Mouse (Mus musculus): ENCODE results near the gene Reep3. TPM values are rescaled to one million over a fixed set of nuclear protein-coding genes. Genes with fewer than 3 reads are reported as not detected.

The Reep3 gene
- polyA plus RNA-seq, 1 experiment: 13.0 TPM

GRCm38 (mm10) chr10:66969081-66969480 lies 127.7 kb downstream of the Reep3 start:
- Histone ChIP-seq H3K79me2 (ENCODE audit: control insufficient read depth, insufficient read depth) (no peaks in the 10 kb centered on the region), H3ac (ENCODE audit: control insufficient read depth, insufficient read length) (no peak overlapping the region), H3K36me3 (ENCODE audit: control insufficient read depth, insufficient read depth) (no peaks in the 10 kb centered on the region), H3K4me2 (ENCODE audit: low read depth) (no peak overlapping the region), H3K4me3 (no peak overlapping the region), H3K27me3 (ENCODE audit: control insufficient read depth, insufficient read depth, insufficient read length) (no peaks in the 10 kb centered on the region)
- TF ChIP-seq MYOD1 (IDR thresholded peaks at IDR 0.05; ENCODE audit: control insufficient read depth in 1 of 3, insufficient read length in 2 of 3, low read depth in 2 of 3): no peak

- no peak overlapping the region for H3K4me3 ChIP-seq
- no peaks in the 10 kb centered on the region for H3K36me3 ChIP-seq (ENCODE audit: control insufficient read depth, insufficient read depth)
- TF ChIP-seq MYOG (IDR thresholded peaks at IDR 0.05; ENCODE audit: control insufficient read depth in 1 of 3, insufficient read depth in 1 of 3, insufficient read length in 2 of 3, low read depth in 2 of 3) (no peak), POLR2AphosphoS2 (IDR thresholded peaks at IDR 0.05; ENCODE audit: insufficient read length, low read depth) (no peak), MAX (IDR thresholded peaks at IDR 0.05; ENCODE audit: low read depth) (no peak), SRF (IDR thresholded peaks at IDR 0.05; ENCODE audit: control insufficient read depth, insufficient read length, low read depth) (no peak)
- no peak overlapping the region for H3ac ChIP-seq (ENCODE audit: control insufficient read depth, insufficient read length)
- H3K4me2 ChIP-seq (ENCODE audit: low read depth): no peak overlapping the region
- no peaks in the 10 kb centered on the region for H3K27me3 ChIP-seq (ENCODE audit: control insufficient read depth, insufficient read depth, insufficient read length)
- no peaks in the 10 kb centered on the region for H3K79me2 ChIP-seq (ENCODE audit: control insufficient read depth, insufficient read depth)
Measured at GRCm38 (mm10) chr10:66968541-66968940, 128.2 kb downstream of the Reep3 start.

- TF ChIP-seq MAX (IDR thresholded peaks at IDR 0.05; ENCODE audit: low read depth): no peak
- TF ChIP-seq USF1 (IDR thresholded peaks at IDR 0.05; ENCODE audit: low read depth): no peak
- H3K27me3 ChIP-seq (ENCODE audit: control insufficient read depth, insufficient read depth, insufficient read length): no peaks in the 10 kb centered on the region
- H3K36me3 ChIP-seq (ENCODE audit: control insufficient read depth, insufficient read depth): no peaks in the 10 kb centered on the region
- H3K4me3 ChIP-seq: no peak overlapping the region
- no peak overlapping the region for H3ac ChIP-seq (ENCODE audit: control insufficient read depth, insufficient read length)
- no peak overlapping the region for H3K4me2 ChIP-seq (ENCODE audit: low read depth)
- no peaks in the 10 kb centered on the region for H3K79me2 ChIP-seq (ENCODE audit: control insufficient read depth, insufficient read depth)
Measured at GRCm38 (mm10) chr10:66966391-66967109, 130.2 kb downstream of the Reep3 start.

- no peaks in the 10 kb centered on the region for H3K27me3 ChIP-seq (ENCODE audit: control insufficient read depth, insufficient read depth, insufficient read length)
- no peak overlapping the region for H3ac ChIP-seq (ENCODE audit: control insufficient read depth, insufficient read length)
- TF ChIP-seq MYOG (IDR thresholded peaks at IDR 0.05; ENCODE audit: control insufficient read depth in 1 of 3, insufficient read depth in 1 of 3, insufficient read length in 2 of 3, low read depth in 2 of 3) (peak in 2 of 3 experiments; percentile 39 to 69), CEBPB (IDR thresholded peaks at IDR 0.05; ENCODE audit: insufficient read depth, poor library complexity, severe bottlenecking) (no peak), MYOD1 (IDR thresholded peaks at IDR 0.05; ENCODE audit: control insufficient read depth in 1 of 3, insufficient read length in 2 of 3, low read depth in 2 of 3) (peak in 2 of 3 experiments; percentile 49 to 72)
- H3K4me2 ChIP-seq (ENCODE audit: low read depth): no peak overlapping the region
- H3K4me3 ChIP-seq: no peak overlapping the region
- H3K36me3 ChIP-seq (ENCODE audit: control insufficient read depth, insufficient read depth): no peaks in the 10 kb centered on the region
- H3K79me2 ChIP-seq (ENCODE audit: control insufficient read depth, insufficient read depth): no peaks in the 10 kb centered on the region
Measured at GRCm38 (mm10) chr10:66960136-66960535, 136.6 kb downstream of the Reep3 start.

Other genes with a start within 250 kb of the Reep3 start
- gene Jmjd1c, start 820 bp downstream of the Reep3 start, polyA plus RNA-seq (2012; fragmentation: generic; extraction: Trizol): 5.6 TPM
- 16.8 TPM for gene Nrbf2, start 188.4 kb upstream of the Reep3 start, polyA plus RNA-seq (2012; fragmentation: generic; extraction: Trizol)

All from myocyte (in vitro differentiated cells).